Mouse (Mus musculus) layer of hippocampus, postnatal 36 days (tissue): ENCODE measurements around the gene Sobp. TPM values are rescaled to one million over a fixed set of nuclear protein-coding genes. Genes with fewer than 3 reads are reported as not detected.

ENCODE experiments used
- DNase-seq, 2 experiments: peaks; one replicate each; pipeline ENCODE4 v3.0.0; 2022
- total RNA-seq, 2 experiments: library from RNA; stranded (reverse); gene quantifications; 2 replicates each; pipeline ENCODE4 v1.2.3; 2021

Sobp gene
- total RNA-seq, 2 experiments from 2014 or later = 83.0 to 84.4 TPM

- no peak for DNase-seq
Measured at GRCm38 (mm10) chr10:43084087-43084366, 90.3 kb downstream of the Sobp start.

GRCm38 (mm10) chr10:43083288-43084086 lies 90.8 kb downstream of the Sobp start:
- no peak for DNase-seq

- DNase-seq = no peak
Measured at GRCm38 (mm10) chr10:43081316-43081715, 93.0 kb downstream of the Sobp start.

GRCm38 (mm10) chr10:43075535-43076152 lies 98.7 kb downstream of the Sobp start:
- no peak for DNase-seq

- no peak for DNase-seq
Measured at GRCm38 (mm10) chr10:43073281-43073680, 101.0 kb downstream of the Sobp start.

GRCm38 (mm10) chr10:43070893-43071292 lies 103.4 kb downstream of the Sobp start:
- DNase-seq = no peak

- DNase-seq = no peak
Measured at GRCm38 (mm10) chr10:43065331-43065730, 109.0 kb downstream of the Sobp start.

GRCm38 (mm10) chr10:43061519-43062105 lies 112.7 kb downstream of the Sobp start:
- DNase-seq = no peak

GRCm38 (mm10) chr10:43055405-43055804 lies 118.9 kb downstream of the Sobp start:
- DNase-seq = no peak

GRCm38 (mm10) chr10:43054776-43055175 lies 119.6 kb downstream of the Sobp start:
- DNase-seq = no peak

GRCm38 (mm10) chr10:43053861-43054560 lies 120.3 kb downstream of the Sobp start:
- no peak for DNase-seq

GRCm38 (mm10) chr10:43052462-43052861 lies 121.9 kb downstream of the Sobp start:
- no peak for DNase-seq

GRCm38 (mm10) chr10:43047804-43048348 lies 126.5 kb downstream of the Sobp start:
- DNase-seq = no peak

GRCm38 (mm10) chr10:43043351-43044209 lies 130.8 kb downstream of the Sobp start:
- no peak for DNase-seq

GRCm38 (mm10) chr10:43042591-43043327 lies 131.6 kb downstream of the Sobp start:
- no peak for DNase-seq

GRCm38 (mm10) chr10:43041794-43042193 lies 132.5 kb downstream of the Sobp start:
- no peak for DNase-seq

GRCm38 (mm10) chr10:43037455-43037793 lies 136.9 kb downstream of the Sobp start:
- DNase-seq = no peak

- DNase-seq = no peak
Measured at GRCm38 (mm10) chr10:43036646-43037454, 137.5 kb downstream of the Sobp start.

- DNase-seq = no peak
Measured at GRCm38 (mm10) chr10:43035579-43035978, 138.8 kb downstream of the Sobp start.

GRCm38 (mm10) chr10:43034811-43035210 lies 139.5 kb downstream of the Sobp start:
- no peak for DNase-seq
